Mouse (Mus musculus): ENCODE results near the gene Nagpa. TPM values are rescaled to one million over a fixed set of nuclear protein-coding genes. Genes with fewer than 3 reads are reported as not detected.

Nagpa gene
- polyA plus RNA-seq, 1 experiment from 2014 or later: 12.4 TPM

GRCm38 (mm10) chr16:5222140-5222539, 18.3 kb upstream of the Nagpa start, which contains the start of gene AU021092:
TSS of gene AU021092 (minus strand) at chr16:5222299.
- 64% methylated on average over 6 of the region's 6 CpGs for WGBS
- Histone ChIP-seq H3K36me3 (no peaks in the 10 kb centered on the region), H3K4me1 (replicated peaks) (peaks cover 4% of the 10 kb centered on the region; the same call in 1 of the 2 replicates), H3K9ac (no peak within 1 kb of the TSS), H3K4me2 (peak within 1 kb of the TSS; percentile 13; the same call in 1 of the 2 replicates), H3K4me3 (no peak within 1 kb of the TSS), H3K27me3 (no peaks in the 10 kb centered on the region), H3K27ac (no peak within 1 kb of the TSS), H3K9me3 (replicated peaks) (no peaks in the 10 kb centered on the region)
- no peak; the same call in 1 of the 2 replicates for ATAC-seq (replicated peaks; ENCODE audit: insufficient number of reproducible peaks, insufficient read depth, low FRiP score, low read depth)

- Histone ChIP-seq H3K4me3 (no peak overlapping the region), H3K4me1 (replicated peaks) (peaks cover 7% of the 10 kb centered on the region), H3K4me2 (no peak overlapping the region), H3K9ac (no peak overlapping the region), H3K27me3 (no peaks in the 10 kb centered on the region), H3K9me3 (replicated peaks) (no peaks in the 10 kb centered on the region), H3K27ac (no peak overlapping the region), H3K36me3 (no peaks in the 10 kb centered on the region)
- 51% methylated on average over 4 of the region's 4 CpGs for WGBS
- ATAC-seq (replicated peaks; ENCODE audit: insufficient number of reproducible peaks, insufficient read depth, low FRiP score, low read depth): no peak
These were observed 17.6 kb upstream of the Nagpa start for GRCm38 (mm10) chr16:5221403-5221802.

- ATAC-seq (replicated peaks; ENCODE audit: insufficient number of reproducible peaks, insufficient read depth, low FRiP score, low read depth): no peak
- WGBS: 67% methylated on average over 5 of the region's 5 CpGs
- Histone ChIP-seq H3K4me3 (no peak overlapping the region), H3K4me1 (replicated peaks) (peaks cover 7% of the 10 kb centered on the region), H3K27ac (no peak overlapping the region), H3K9me3 (replicated peaks) (no peaks in the 10 kb centered on the region), H3K9ac (no peak overlapping the region), H3K27me3 (no peaks in the 10 kb centered on the region), H3K36me3 (no peaks in the 10 kb centered on the region), H3K4me2 (no peak overlapping the region)
These were observed 13.7 kb upstream of the Nagpa start for GRCm38 (mm10) chr16:5217341-5218133.

GRCm38 (mm10) chr16:5216686-5217085, 12.9 kb upstream of the Nagpa start:
- ATAC-seq (replicated peaks; ENCODE audit: insufficient number of reproducible peaks, insufficient read depth, low FRiP score, low read depth): no peak
- Histone ChIP-seq H3K36me3 (no peaks in the 10 kb centered on the region), H3K9ac (no peak overlapping the region), H3K4me1 (replicated peaks) (peaks cover 3% of the 10 kb centered on the region; the same call in 1 of the 2 replicates), H3K4me2 (no peak overlapping the region), H3K27me3 (no peaks in the 10 kb centered on the region), H3K4me3 (no peak overlapping the region), H3K9me3 (replicated peaks) (no peaks in the 10 kb centered on the region), H3K27ac (no peak overlapping the region)
- 55% methylated on average over 6 of the region's 6 CpGs for WGBS

GRCm38 (mm10) chr16:5214126-5214525, 10.3 kb upstream of the Nagpa start:
- Histone ChIP-seq H3K4me1 (replicated peaks) (peaks cover 3% of the 10 kb centered on the region; the same call in 1 of the 2 replicates), H3K4me2 (no peak overlapping the region), H3K27ac (no peak overlapping the region), H3K36me3 (no peaks in the 10 kb centered on the region), H3K9ac (no peak overlapping the region), H3K9me3 (replicated peaks) (no peaks in the 10 kb centered on the region), H3K27me3 (no peaks in the 10 kb centered on the region), H3K4me3 (no peak overlapping the region)
- no peak for ATAC-seq (replicated peaks; ENCODE audit: insufficient number of reproducible peaks, insufficient read depth, low FRiP score, low read depth)
- WGBS: 86% methylated on average over 2 of the region's 2 CpGs

- H3K27me3 ChIP-seq: no peaks in the 10 kb centered on the region
- H3K9ac ChIP-seq: no peak overlapping the region
- no peak overlapping the region for H3K4me2 ChIP-seq
- no peaks in the 10 kb centered on the region for H3K9me3 ChIP-seq (replicated peaks)
- no peak overlapping the region for H3K27ac ChIP-seq
- 77% methylated on average over 3 of the region's 3 CpGs for WGBS
- peaks cover 3% of the 10 kb centered on the region; the same call in 1 of the 2 replicates for H3K4me1 ChIP-seq (replicated peaks)
- H3K4me3 ChIP-seq: no peak overlapping the region
- no peak for ATAC-seq (replicated peaks; ENCODE audit: insufficient number of reproducible peaks, insufficient read depth, low FRiP score, low read depth)
- no peaks in the 10 kb centered on the region for H3K36me3 ChIP-seq
These were observed 8.3 kb upstream of the Nagpa start for GRCm38 (mm10) chr16:5212150-5212549.

- no peak for ATAC-seq (replicated peaks; ENCODE audit: insufficient number of reproducible peaks, insufficient read depth, low FRiP score, low read depth)
- Histone ChIP-seq H3K4me1 (replicated peaks) (no peaks in the 10 kb centered on the region), H3K27ac (no peak overlapping the region), H3K27me3 (no peaks in the 10 kb centered on the region), H3K4me3 (no peak overlapping the region), H3K9ac (no peak overlapping the region), H3K9me3 (replicated peaks) (no peaks in the 10 kb centered on the region), H3K36me3 (no peaks in the 10 kb centered on the region), H3K4me2 (no peak overlapping the region)
- 67% methylated on average over 2 of the region's 2 CpGs for WGBS
These were observed 6.6 kb upstream of the Nagpa start for GRCm38 (mm10) chr16:5210365-5210764.

GRCm38 (mm10) chr16:5206051-5206450, 2.2 kb upstream of the Nagpa start:
- no peak for ATAC-seq (replicated peaks; ENCODE audit: insufficient number of reproducible peaks, insufficient read depth, low FRiP score, low read depth)
- no peak overlapping the region for H3K4me2 ChIP-seq
- H3K27ac ChIP-seq: no peak overlapping the region
- peaks cover 14% of the 10 kb centered on the region for H3K4me1 ChIP-seq (replicated peaks)
- no peaks in the 10 kb centered on the region for H3K36me3 ChIP-seq
- no peaks in the 10 kb centered on the region for H3K9me3 ChIP-seq (replicated peaks)
- 52% methylated on average over 5 of the region's 5 CpGs for WGBS
- no peak overlapping the region for H3K9ac ChIP-seq
- no peak overlapping the region for H3K4me3 ChIP-seq
- H3K27me3 ChIP-seq: no peaks in the 10 kb centered on the region

GRCm38 (mm10) chr16:5205431-5205970, 1.7 kb upstream of the Nagpa start:
- Histone ChIP-seq H3K36me3 (no peaks in the 10 kb centered on the region), H3K9ac (no peak overlapping the region), H3K4me3 (no peak overlapping the region), H3K4me2 (no peak overlapping the region), H3K27me3 (no peaks in the 10 kb centered on the region), H3K9me3 (replicated peaks) (no peaks in the 10 kb centered on the region), H3K27ac (no peak overlapping the region), H3K4me1 (replicated peaks) (peaks cover 14% of the 10 kb centered on the region)
- 71% methylated on average over 5 of the region's 5 CpGs for WGBS
- ATAC-seq (replicated peaks; ENCODE audit: insufficient number of reproducible peaks, insufficient read depth, low FRiP score, low read depth): no peak

GRCm38 (mm10) chr16:5203200-5203599, 612 bp downstream of the Nagpa start:
- H3K27ac ChIP-seq: no peak overlapping the region
- H3K9me3 ChIP-seq (replicated peaks): no peaks in the 10 kb centered on the region
- H3K27me3 ChIP-seq: no peaks in the 10 kb centered on the region
- peaks cover 5% of the 10 kb centered on the region; the same call in 1 of the 2 replicates for H3K36me3 ChIP-seq
- peak; percentile 23; the same call in 1 of the 2 replicates for ATAC-seq (replicated peaks; ENCODE audit: insufficient number of reproducible peaks, insufficient read depth, low FRiP score, low read depth)
- H3K9ac ChIP-seq: peak overlapping the region; percentile 63
- peak overlapping the region; percentile 83 for H3K4me3 ChIP-seq
- peak overlapping the region; percentile 99 for H3K4me2 ChIP-seq
- H3K4me1 ChIP-seq (replicated peaks): peaks cover 14% of the 10 kb centered on the region
- WGBS: under 1% methylated on average over 36 of the region's 36 CpGs

- Histone ChIP-seq H3K4me1 (replicated peaks) (peaks cover 14% of the 10 kb centered on the region), H3K9me3 (replicated peaks) (no peaks in the 10 kb centered on the region), H3K27ac (no peak overlapping the region), H3K9ac (0 out of 2 replicates have a peak overlapping the region, but pooled peaks have one; percentile 63), H3K4me3 (peak overlapping the region; percentile 83), H3K4me2 (peak overlapping the region; percentile 99), H3K27me3 (no peaks in the 10 kb centered on the region), H3K36me3 (peaks cover 5% of the 10 kb centered on the region; the same call in 1 of the 2 replicates)
- WGBS: 11% methylated on average over 4 of the region's 4 CpGs
- no peak for ATAC-seq (replicated peaks; ENCODE audit: insufficient number of reproducible peaks, insufficient read depth, low FRiP score, low read depth)
These were observed 1.1 kb downstream of the Nagpa start for GRCm38 (mm10) chr16:5202681-5203080.
